Mouse (Mus musculus) adrenal gland (tissue): ENCODE data around the gene Dyrk4.

ENCODE experiments used
- intact Hi-C: fragments of 180-260 bp; cut with DNase I; formaldehyde crosslinking; loops from one replicate; pipeline ENCODE4 v1.15.1; 2025
- long read RNA-seq, 2 experiments: library from polyadenylated mRNA; unstranded; transcript quantifications; one replicate each; pipeline ENCODE4 v2.0.0; 2020; ENCODE audit warnings: borderline replicate concordance in 1 of 2; ENCODE audit not compliant: insufficient replicate concordance in 1 of 2

Gene Dyrk4
- long read RNA-seq, experiment 1 = 0 reads
- long read RNA-seq, experiment 2 = 0 reads

DNA sequence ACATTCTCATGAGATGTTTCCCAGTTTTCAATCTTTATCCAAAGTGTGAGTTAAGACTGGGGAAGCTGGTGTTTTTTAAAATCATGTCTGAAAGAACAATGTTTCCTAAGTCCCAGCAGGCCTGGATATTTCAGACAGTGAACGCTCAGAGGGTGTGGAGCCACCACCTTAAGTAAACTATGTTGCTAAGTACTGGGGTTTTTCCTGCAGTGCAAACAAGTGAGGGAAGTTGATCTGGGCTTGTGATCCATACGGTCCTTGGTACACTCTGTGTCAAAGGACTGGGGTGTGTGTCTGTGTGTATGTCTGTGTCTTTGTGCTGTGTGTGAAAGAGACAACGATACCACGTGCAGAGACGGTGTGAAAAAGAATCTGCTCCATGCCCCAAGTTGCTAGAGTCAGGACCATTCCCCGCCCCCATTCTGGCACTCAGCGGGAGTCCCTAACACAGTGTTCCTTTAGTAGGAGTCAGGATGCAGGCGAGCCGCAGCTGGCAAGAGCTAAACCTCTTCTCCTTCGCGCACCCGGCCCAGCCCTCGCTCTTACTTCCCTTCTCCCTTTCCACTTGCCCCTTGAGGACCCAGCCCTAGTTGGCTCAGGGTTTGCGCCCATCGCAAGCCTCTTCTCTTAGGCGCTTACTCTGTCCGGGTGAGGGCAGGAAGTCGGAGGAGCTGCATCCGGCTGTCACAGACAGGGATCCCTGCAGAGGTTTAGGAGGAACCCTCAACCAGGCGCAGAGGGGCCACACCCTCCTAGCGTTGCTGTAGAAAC, at the start of gene Dyrk4:
Gene Dyrk4, minus strand, starts transcription at position 729 of the 771 bp plus-strand sequence.
- intact Hi-C loops = no loop called here

DNA sequence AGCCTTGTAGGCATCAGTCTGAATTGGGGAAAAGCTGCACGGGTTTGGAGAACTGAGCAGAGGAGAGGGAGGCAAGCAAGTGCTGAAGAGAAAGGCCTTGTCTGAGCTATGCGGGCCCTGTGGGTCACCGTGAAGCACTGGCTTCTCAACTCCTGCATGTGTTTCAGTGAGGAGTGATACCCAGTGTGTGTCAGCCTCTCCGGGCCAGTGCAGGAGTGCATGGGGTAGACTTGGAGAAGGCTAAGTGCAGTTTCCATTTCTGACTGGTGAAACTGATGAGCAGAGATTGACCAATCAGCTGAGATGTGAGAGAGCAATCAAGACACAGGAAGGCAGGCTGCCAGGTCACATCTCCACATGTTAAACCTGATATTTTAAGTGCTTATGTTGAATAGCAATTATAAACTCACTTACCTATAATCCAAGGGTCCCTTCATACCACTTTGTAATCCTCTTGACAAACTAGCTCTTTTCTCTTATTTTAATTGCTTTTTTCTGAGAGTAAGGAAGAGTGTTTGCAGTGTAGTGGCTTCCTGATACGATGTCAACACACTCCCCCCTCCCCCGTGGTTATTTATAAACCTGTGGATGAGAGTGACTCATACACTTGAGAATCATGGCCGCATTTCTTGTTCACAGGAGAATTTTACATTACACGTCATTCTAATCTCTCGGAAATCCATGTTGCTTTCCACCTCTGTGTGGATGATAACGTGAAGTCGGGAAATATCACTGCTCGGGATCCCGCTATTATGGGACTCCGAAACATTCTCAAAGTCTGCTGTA, 44.8 kb upstream of the Dyrk4 start:
- intact Hi-C loops = no loop called here

DNA sequence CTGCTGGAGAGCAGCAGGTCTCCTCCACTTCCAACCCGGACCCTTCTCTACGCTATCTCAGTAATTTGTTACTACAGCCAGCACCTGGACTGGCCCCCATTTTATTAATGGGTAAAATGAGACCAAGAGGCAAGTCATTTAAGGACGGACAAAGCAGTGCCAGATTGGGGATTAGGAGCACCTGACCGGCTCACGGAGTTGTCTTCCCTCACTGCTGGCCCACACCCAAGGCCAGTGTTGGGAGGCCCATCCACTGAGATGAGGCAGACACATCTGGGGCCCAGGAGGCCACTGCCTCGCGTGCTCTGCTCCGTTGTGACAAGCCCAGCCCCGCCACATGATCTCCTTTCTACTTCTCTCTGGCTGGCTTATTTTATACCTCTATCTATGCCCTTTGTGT, 41.8 kb upstream of the Dyrk4 start:
- intact Hi-C loops = no loop called here

GRCm38 (mm10) chr6:126962709-126963108, 41.1 kb upstream of the Dyrk4 start:
- intact Hi-C loops = no loop called here

DNA sequence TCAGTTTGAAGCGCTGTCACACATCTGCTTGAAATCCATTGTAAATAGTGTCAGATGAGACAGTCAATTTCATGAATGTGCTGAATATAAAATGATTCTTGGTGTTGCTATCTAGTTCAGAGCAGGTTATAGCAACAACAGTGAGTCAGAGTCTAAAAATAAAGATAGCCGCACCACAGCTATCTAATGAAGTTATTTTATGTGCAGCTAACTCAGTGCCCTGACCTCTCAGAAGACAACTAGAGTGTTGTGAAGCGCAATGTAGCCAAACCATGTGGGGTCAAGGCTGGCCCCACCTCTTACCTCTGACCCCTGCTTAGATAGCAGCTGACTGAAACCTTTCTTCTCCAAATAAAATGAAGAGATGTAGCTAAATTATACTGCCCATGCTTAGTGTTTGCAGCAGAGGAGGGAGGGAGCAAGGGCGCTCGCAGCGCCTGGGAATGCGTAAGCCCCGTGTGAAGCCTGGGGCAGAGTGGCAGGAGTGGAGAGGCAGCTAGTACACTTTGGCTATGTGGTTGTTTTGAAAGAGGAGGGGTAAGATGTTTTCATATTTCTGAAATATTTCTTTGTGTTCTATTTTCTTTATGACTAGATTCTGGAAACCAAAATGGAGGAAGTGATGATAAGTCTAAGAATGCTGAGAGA, 39.9 kb upstream of the Dyrk4 start:
- intact Hi-C loops = no loop called here

- intact Hi-C loops = loop anchor here (5.0 to 10.0 kb wide), 3 partner anchors 129 to 422 kb away; no protein-coding TSS in a partner anchor
These were observed 34.1 kb upstream of the Dyrk4 start for GRCm38 (mm10) chr6:126955734-126956133.

GRCm38 (mm10) chr6:126948336-126948735, 26.7 kb upstream of the Dyrk4 start:
- intact Hi-C loops = no loop called here

- intact Hi-C loops = loop anchor here (2.0 kb wide), 1 partner anchor 92 kb away; the partner anchor contains the start of gene Ndufa9
These were observed 18.8 kb upstream of the Dyrk4 start for GRCm38 (mm10) chr6:126940451-126940850.

DNA sequence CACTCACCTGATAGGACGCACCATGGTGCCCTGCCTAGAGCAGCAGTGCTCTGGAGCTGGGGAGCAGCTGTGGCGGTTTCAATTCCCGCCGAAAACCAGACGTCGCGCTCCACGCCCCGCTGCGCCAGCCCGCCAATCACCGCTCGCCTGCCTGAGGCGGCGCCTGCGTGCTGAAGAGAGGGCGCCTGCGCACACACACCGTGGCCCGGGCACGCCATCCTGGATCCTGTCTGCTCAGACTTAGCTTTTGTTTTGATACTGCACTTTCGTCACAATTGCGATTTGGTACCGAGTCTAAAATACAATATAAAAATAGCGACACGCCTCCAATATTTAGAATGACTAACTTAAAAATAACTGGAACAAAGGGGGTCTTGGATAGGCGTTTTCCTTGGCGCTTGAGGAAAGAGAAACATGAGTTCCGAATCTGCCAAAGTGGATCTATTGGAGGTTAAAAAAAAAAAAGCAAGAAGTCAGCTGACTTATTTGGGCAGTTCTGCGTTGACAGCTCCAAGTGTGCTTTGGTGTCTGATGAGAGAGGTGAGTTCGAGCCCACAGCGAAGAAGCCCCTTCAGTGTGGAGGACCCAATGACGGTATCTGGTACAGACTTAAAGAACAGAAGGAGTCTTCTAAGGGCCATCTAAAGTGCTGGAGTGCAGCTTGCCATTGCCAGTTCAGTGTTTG, 18.0 kb upstream of the Dyrk4 start, which contains the start of the genes Rad51ap1 and D6Wsu163e:
Gene Rad51ap1, minus strand, starts transcription at position 101 of the 685 bp plus-strand sequence.
Gene D6Wsu163e, plus strand, starts transcription at position 476 of the 685 bp plus-strand sequence.
- intact Hi-C loops = loop anchor here (2.0 kb wide), 1 partner anchor 91 kb away; the partner anchor contains the start of gene Ndufa9

GRCm38 (mm10) chr6:126938853-126939486, 17.3 kb upstream of the Dyrk4 start:
- intact Hi-C loops = no loop called here

- intact Hi-C loops = no loop called here
These were observed 16.4 kb upstream of the Dyrk4 start for GRCm38 (mm10) chr6:126938047-126938446.

DNA sequence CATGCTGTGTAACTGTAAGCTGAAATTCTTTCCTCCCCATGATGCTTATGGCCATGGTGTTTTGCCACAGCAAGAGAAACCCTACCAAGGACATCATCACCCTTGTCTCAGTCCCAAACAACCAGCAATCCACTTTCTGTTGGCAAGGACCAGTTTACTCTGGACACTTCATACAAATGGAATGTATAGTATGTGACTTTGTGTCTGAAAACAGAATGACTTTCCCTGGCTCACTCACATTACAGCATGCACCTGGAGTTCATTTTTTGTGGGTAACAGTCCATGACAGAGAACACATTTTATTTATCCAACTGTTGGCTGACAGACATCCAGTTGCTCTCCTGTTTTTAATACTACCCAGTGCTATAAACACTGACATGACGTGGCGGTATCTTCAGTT, 11.3 kb upstream of the Dyrk4 start:
- intact Hi-C loops = no loop called here

DNA sequence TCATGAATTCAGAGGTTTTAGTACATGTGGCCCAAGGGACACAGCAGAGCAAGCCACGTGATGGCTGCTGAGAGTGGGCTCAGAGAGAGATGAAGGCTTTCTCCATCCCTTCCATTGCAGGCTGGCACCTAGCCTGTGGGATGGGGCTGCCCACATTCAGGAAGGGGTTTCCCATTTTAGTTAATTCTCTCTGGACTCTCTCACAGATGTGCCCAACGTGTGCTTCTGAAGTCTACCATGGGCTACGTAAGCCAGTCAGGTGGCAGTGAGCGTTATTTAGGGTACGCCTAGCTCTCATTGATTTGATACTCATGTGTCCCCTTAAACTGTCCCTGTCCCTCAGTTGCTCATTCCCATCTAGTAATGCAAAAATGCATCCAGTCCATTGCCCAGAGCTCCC, 6.7 kb downstream of the Dyrk4 start:
- intact Hi-C loops = no loop called here

DNA sequence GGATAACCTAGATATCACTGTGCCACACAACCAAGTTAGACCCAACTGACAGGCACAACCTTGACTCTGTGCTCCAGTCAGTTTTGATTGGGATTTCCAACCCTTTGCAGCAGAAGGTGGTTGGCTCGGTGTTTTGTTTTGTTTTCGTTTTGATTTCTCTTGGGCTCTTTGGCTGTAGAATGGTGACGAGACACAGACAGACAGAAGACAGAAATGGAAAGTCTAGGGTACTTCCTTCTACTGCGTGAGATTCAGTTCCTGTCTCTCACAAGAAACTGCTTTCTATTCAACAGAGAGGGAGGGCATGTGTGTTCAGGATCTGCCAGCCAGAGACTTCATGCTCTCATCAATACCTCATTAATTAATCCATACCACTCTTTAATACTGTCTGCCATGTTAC, 10.9 kb downstream of the Dyrk4 start:
- intact Hi-C loops = no loop called here

- intact Hi-C loops = no loop called here
These were observed 13.8 kb downstream of the Dyrk4 start for GRCm38 (mm10) chr6:126907876-126908275.

- intact Hi-C loops = no loop called here
These were observed 14.3 kb downstream of the Dyrk4 start for GRCm38 (mm10) chr6:126907378-126907777.

DNA sequence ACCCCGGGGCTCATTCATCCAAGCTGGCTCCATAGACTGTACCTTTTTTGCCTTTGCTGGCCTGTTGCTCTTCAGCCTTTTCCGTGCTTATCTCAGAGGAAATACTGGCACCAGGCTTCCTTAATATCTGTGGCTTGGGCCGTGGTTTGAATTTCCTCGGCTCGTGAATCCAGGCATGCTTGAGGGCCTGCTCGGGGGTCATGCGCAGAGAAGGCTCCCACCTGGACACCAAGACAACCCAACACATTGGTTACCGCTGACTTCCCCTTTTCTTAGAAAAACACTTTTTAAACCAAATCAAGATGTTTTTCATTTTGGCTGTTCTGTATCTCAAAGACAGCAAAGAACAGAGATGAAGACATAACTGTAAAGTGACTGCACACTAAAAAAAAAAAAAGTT, 44.5 kb downstream of the Dyrk4 start:
- intact Hi-C loops = no loop called here

DNA sequence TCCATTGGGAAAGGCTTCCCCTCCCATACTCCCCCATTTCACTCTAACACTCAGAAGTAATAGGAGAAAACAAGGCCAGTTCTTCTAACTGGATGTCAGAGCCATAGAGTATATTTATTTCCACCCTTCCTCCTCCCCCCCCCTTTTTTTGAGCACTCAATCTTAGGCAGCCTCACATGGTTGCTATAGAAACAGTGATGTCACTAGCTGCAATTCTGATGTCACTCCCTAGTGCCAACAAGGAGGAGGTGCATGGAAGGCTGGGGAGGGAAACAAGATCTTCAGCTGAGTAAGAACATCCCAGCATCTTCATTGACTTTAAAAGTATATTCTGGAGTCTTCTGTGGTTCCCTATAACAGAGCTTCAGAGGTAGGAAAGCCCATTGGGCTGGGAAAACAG, 68.8 kb downstream of the Dyrk4 start, which contains the start of gene Akap3:
Gene Akap3, plus strand, starts transcription at position 218 of the 400 bp plus-strand sequence.
- intact Hi-C loops = no loop called here

DNA sequence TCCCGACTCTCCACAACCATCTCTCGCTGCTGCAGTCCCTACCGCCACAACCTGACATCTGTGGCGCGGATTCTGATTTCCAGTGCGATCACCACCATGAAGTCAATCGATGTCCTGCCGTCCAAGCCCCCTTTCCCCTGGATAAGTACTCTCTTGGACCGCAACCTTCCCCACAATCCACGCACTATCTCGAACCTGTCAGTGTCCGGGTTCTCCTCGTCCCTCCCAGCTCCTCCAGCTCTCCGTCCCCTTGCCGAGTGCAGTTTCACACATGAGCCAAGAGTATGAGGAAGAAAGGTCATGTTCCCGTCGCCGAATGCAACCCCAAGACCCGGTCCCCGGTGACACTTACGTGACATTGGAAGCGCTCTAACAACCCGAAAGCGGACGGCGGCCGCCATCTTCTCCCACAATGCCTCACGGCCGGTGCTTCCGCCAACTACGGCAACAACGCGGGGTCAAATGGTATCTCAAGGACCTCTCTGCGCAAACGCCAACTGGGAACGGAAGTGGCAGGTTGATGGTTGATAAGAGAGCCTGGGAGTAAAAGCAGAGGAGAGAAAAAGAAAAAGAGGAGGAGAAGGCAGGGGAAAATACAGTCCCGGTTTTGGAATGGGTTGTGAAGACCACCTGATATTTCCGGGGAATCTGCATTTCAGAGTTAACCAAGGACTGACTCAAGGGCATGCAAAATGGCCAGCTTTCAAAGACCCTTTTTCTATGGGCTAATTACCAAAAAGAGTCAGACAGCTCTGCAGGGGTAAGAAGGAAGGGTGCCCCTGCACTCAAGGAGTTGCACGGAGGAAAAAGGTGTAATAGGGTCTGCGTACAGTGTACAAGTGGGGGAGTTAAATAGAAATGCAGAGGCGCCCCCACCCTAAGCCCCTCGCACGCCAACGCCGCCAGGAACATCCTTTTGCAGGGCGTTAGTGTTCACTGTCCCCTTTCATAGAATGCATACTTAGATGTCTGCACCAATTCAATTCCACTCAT, 72.6 kb downstream of the Dyrk4 start, which contains the start of gene Ndufa9:
Gene Ndufa9, minus strand, starts transcription at position 425 of the 993 bp plus-strand sequence.
- intact Hi-C loops = loop anchor here (2.0 kb wide), 1 partner anchor 92 kb away; no protein-coding TSS in a partner anchor
